Mouse (Mus musculus) ES-E14 (cell line): ENCODE results near the gene Aqp7. TPM values are rescaled to one million over a fixed set of nuclear protein-coding genes. Genes with fewer than 3 reads are reported as not detected.

Experiments
- DNase-seq: peaks from one replicate; pipeline ENCODE4 v3.0.0-alpha.2; 2013; ENCODE audit warnings: low read depth, low spot score
- H3K27ac ChIP-seq: 2 replicates; pipeline ENCODE4 v1.5.1; 2012; ENCODE audit warnings: low read depth, mild to moderate bottlenecking, low read length, moderate library complexity, mixed read lengths; ENCODE audit not compliant: poor library complexity, insufficient read depth, severe bottlenecking
- H3K36me3 ChIP-seq: 2 replicates; pipeline ENCODE4 v1.6.1; 2012; ENCODE audit warnings: mild to moderate bottlenecking, low read length, moderate library complexity, mixed read lengths; ENCODE audit not compliant: control insufficient read depth, poor library complexity, insufficient read depth, severe bottlenecking
- H3K4me1 ChIP-seq, 2 experiments: fragments of 150-350 bp in 1 of 2; sonication (generic) in 1 of 2; 2 replicates each; pipeline ENCODE4 v1.6.1; 2012; ENCODE audit warnings: low read length in 2 of 2, mild to moderate bottlenecking in 1 of 2, mixed read lengths in 1 of 2; ENCODE audit not compliant: control insufficient read depth in 2 of 2, insufficient read depth in 2 of 2, poor library complexity in 1 of 2
- H3K4me3 ChIP-seq, 2 experiments: fragments of 150-350 bp in 1 of 2; sonication (generic) in 1 of 2; 2 replicates each; pipeline ENCODE4 v1.5.1; 2012; ENCODE audit warnings: low read length in 2 of 2, low read depth in 1 of 2, mild to moderate bottlenecking in 1 of 2, mixed read lengths in 1 of 2; ENCODE audit not compliant: insufficient read depth in 1 of 2, poor library complexity in 1 of 2, severe bottlenecking in 1 of 2
- H3K9ac ChIP-seq: 2 replicates; pipeline ENCODE4 v1.6.1; 2012; ENCODE audit warnings: low read depth, mild to moderate bottlenecking, low read length, mixed read lengths; ENCODE audit not compliant: poor library complexity, insufficient read depth, severe bottlenecking
- H3K9me3 ChIP-seq: fragments of 150-350 bp; sonication (generic); 2 replicates; pipeline ENCODE4 v1.6.1; 2012; ENCODE audit warnings: low read depth, mild to moderate bottlenecking, low read length; ENCODE audit not compliant: control insufficient read depth, insufficient read depth
- CHD2 ChIP-seq: IDR thresholded peaks from 2 replicates; pipeline ENCODE4 v1.6.1; 2014; ENCODE audit warnings: mild to moderate bottlenecking, low read depth, low read length, inconsistent platforms
- HCFC1 ChIP-seq: IDR thresholded peaks from 2 replicates; pipeline ENCODE4 v1.6.1; 2012; ENCODE audit warnings: low read length, inconsistent platforms, borderline replicate concordance; ENCODE audit not compliant: insufficient read depth
- MAFK ChIP-seq: IDR thresholded peaks from 2 replicates; pipeline ENCODE4 v1.6.1; 2014; ENCODE audit warnings: mild to moderate bottlenecking, low read depth, low read length, inconsistent platforms; ENCODE audit not compliant: insufficient read depth
- ZC3H11A ChIP-seq: IDR thresholded peaks from 2 replicates; pipeline ENCODE4 v1.6.1; 2012; ENCODE audit warnings: low read depth, mild to moderate bottlenecking, inconsistent platforms, low read length, borderline replicate concordance
- ZNF384 ChIP-seq: IDR thresholded peaks from 2 replicates; pipeline ENCODE4 v1.6.1; 2012; ENCODE audit warnings: low read depth, low read length, inconsistent platforms
- in situ Hi-C, 2 experiments: fragments of 600-800 bp; cut with MboI; formaldehyde crosslinking; loops; one replicate each; pipeline ENCODE4 v1.15.1; 2025; ENCODE audit warnings: low sequenced_read_pairs in 2 of 2, inconsistent platforms in 1 of 2; ENCODE audit not compliant: unreplicated experiment in 2 of 2
- total RNA-seq: library from RNA; depleted of rRNA; stranded (reverse); fragments of 300-350 nt; gene quantifications from 2 replicates; pipeline ENCODE4 v1.2.3, GENCODE M21; 2012

Gene Aqp7
- total RNA-seq, 1 experiment = not detected

- Histone ChIP-seq H3K9ac (no peak overlapping the region), H3K4me3 (no peak overlapping the region), H3K9me3 (no peaks in the 10 kb centered on the region), H3K4me1 (peaks cover 0 to 4% of the 10 kb centered on the region in 2 experiments; a peak in 2 of 4 replicates), H3K27ac (no peak overlapping the region), H3K36me3 (peaks cover 40% of the 10 kb centered on the region)
- TF ChIP-seq CHD2 = no peak
- TF ChIP-seq MAFK = no peak
- no peak for TF ChIP-seq ZC3H11A
- TF ChIP-seq HCFC1 = no peak
- no peak for TF ChIP-seq ZNF384
- in situ Hi-C loops = no loop called here
- no peak for DNase-seq
These were observed 26.8 kb downstream of the Aqp7 start for GRCm38 (mm10) chr4:41021094-41021493.

GRCm38 (mm10) chr4:41015798-41016197 is 32.1 kb downstream of the Aqp7 start:
- TF ChIP-seq CHD2 (no peak), MAFK (no peak), ZNF384 (no peak), HCFC1 (no peak), ZC3H11A (no peak)
- in situ Hi-C loops = no loop called here

GRCm38 (mm10) chr4:41013351-41013750 is 34.6 kb downstream of the Aqp7 start:
- Histone ChIP-seq H3K4me1 (no peaks in the 10 kb centered on the region), H3K36me3 (peaks cover 29% of the 10 kb centered on the region), H3K27ac (no peak overlapping the region), H3K4me3 (no peak overlapping the region), H3K9ac (no peak overlapping the region), H3K9me3 (no peaks in the 10 kb centered on the region)
- in situ Hi-C loops = no loop called here
- DNase-seq = no peak
- TF ChIP-seq MAFK (no peak), CHD2 (no peak), ZNF384 (no peak), HCFC1 (no peak), ZC3H11A (no peak)

More at GRCm38 (mm10) chr4:41015798-41016197, 32.1 kb downstream of the Aqp7 start:
- no peak for DNase-seq
- H3K4me1 ChIP-seq = no peaks in the 10 kb centered on the region
- no peak overlapping the region for H3K9ac ChIP-seq
- no peak overlapping the region for H3K27ac ChIP-seq
- H3K36me3 ChIP-seq = peaks cover 23% of the 10 kb centered on the region
- H3K4me3 ChIP-seq = no peak overlapping the region
- no peaks in the 10 kb centered on the region for H3K9me3 ChIP-seq

- Histone ChIP-seq H3K4me3 (no peak overlapping the region), H3K9me3 (no peaks in the 10 kb centered on the region), H3K27ac (no peak overlapping the region), H3K9ac (no peak overlapping the region), H3K36me3 (peaks cover 55% of the 10 kb centered on the region), H3K4me1 (no peaks in the 10 kb centered on the region)
- TF ChIP-seq ZNF384 (peak; percentile 93), HCFC1 (no peak)
- DNase-seq = peak; percentile 24
- in situ Hi-C loops = no loop called here
These were observed 46.9 kb downstream of the Aqp7 start for GRCm38 (mm10) chr4:41000842-41001639.
